Mouse (Mus musculus): Measurements from ENCODE around the gene Lsamp. TPM values are rescaled to one million over a fixed set of nuclear protein-coding genes. Genes with fewer than 3 reads are reported as not detected.

The Lsamp gene
- polyA plus RNA-seq, 1 experiment from 2014 or later: 168 TPM

- no peaks in the 10 kb centered on the region for H3K4me1 ChIP-seq (ENCODE audit: control insufficient read depth, insufficient read depth, low read length)
- H3K4me2 ChIP-seq (ENCODE audit: low read depth, low read length): no peak overlapping the region
- no peak overlapping the region for H3K4me3 ChIP-seq (ENCODE audit: low read depth, low read length)
- ATAC-seq (ENCODE audit: low read depth): no peak
- H3K27me3 ChIP-seq (ENCODE audit: control insufficient read depth, insufficient read depth, low read length): no peaks in the 10 kb centered on the region
- no peak overlapping the region for H3K27ac ChIP-seq (ENCODE audit: low read depth, low read length)
- 95% methylated on average over 2 of the region's 2 CpGs for WGBS
- no peaks in the 10 kb centered on the region for H3K9me3 ChIP-seq (ENCODE audit: control insufficient read depth, low read length)
- no peaks in the 10 kb centered on the region for H3K36me3 ChIP-seq (ENCODE audit: control insufficient read depth, insufficient read depth, low read length)
- no peak overlapping the region for H3K9ac ChIP-seq (replicated peaks; ENCODE audit: low read depth, low read length)
Observed at GRCm38 (mm10) chr16:42033449-42033848, 2049.3 kb downstream of the Lsamp start.

DNA sequence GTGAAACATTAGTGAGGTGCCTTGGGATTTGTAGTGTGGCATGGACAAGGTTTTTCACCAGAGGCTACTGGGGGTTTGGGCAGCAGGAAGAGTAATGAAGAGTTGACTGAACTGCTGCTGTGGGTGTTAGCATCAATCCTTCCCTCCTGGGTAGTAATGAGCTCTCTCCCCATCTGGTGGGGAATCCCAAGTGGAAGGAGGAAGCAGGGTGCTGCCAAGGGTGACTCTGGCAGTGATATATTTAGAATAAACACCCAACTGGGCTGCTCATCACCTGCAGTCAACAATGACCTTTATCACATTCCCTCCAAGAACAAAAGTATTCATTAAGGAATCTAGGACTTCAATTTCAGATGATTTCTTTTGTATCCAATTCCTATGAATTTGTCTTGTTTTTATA, 2064.0 kb downstream of the Lsamp start:
- H3K9me3 ChIP-seq (ENCODE audit: control insufficient read depth, low read length): no peaks in the 10 kb centered on the region
- H3K4me3 ChIP-seq (ENCODE audit: low read depth, low read length): no peak overlapping the region
- no peak overlapping the region for H3K9ac ChIP-seq (replicated peaks; ENCODE audit: low read depth, low read length)
- H3K4me2 ChIP-seq (ENCODE audit: low read depth, low read length): no peak overlapping the region
- no peaks in the 10 kb centered on the region for H3K27me3 ChIP-seq (ENCODE audit: control insufficient read depth, insufficient read depth, low read length)
- no peaks in the 10 kb centered on the region for H3K36me3 ChIP-seq (ENCODE audit: control insufficient read depth, insufficient read depth, low read length)
- no peak for ATAC-seq (ENCODE audit: low read depth)
- no peaks in the 10 kb centered on the region for H3K4me1 ChIP-seq (ENCODE audit: control insufficient read depth, insufficient read depth, low read length)
- no peak overlapping the region for H3K27ac ChIP-seq (ENCODE audit: low read depth, low read length)

GRCm38 (mm10) chr16:42059927-42060326, 2075.8 kb downstream of the Lsamp start:
- Histone ChIP-seq H3K27ac (ENCODE audit: low read depth, low read length) (no peak overlapping the region), H3K4me3 (ENCODE audit: low read depth, low read length) (no peak overlapping the region), H3K4me1 (ENCODE audit: control insufficient read depth, insufficient read depth, low read length) (no peaks in the 10 kb centered on the region), H3K27me3 (ENCODE audit: control insufficient read depth, insufficient read depth, low read length) (no peaks in the 10 kb centered on the region), H3K9ac (replicated peaks; ENCODE audit: low read depth, low read length) (no peak overlapping the region), H3K36me3 (ENCODE audit: control insufficient read depth, insufficient read depth, low read length) (no peaks in the 10 kb centered on the region), H3K4me2 (ENCODE audit: low read depth, low read length) (no peak overlapping the region), H3K9me3 (ENCODE audit: control insufficient read depth, low read length) (no peaks in the 10 kb centered on the region)
- WGBS: 64% methylated on average over 3 of the region's 3 CpGs
- no peak for ATAC-seq (ENCODE audit: low read depth)

GRCm38 (mm10) chr16:42074325-42074724, 2090.2 kb downstream of the Lsamp start:
- Histone ChIP-seq H3K4me1 (ENCODE audit: control insufficient read depth, insufficient read depth, low read length) (no peaks in the 10 kb centered on the region), H3K27me3 (ENCODE audit: control insufficient read depth, insufficient read depth, low read length) (no peaks in the 10 kb centered on the region), H3K9me3 (ENCODE audit: control insufficient read depth, low read length) (no peaks in the 10 kb centered on the region), H3K36me3 (ENCODE audit: control insufficient read depth, insufficient read depth, low read length) (no peaks in the 10 kb centered on the region), H3K4me2 (ENCODE audit: low read depth, low read length) (no peak overlapping the region), H3K4me3 (ENCODE audit: low read depth, low read length) (no peak overlapping the region), H3K27ac (ENCODE audit: low read depth, low read length) (no peak overlapping the region), H3K9ac (replicated peaks; ENCODE audit: low read depth, low read length) (no peak overlapping the region)
- no peak for ATAC-seq (ENCODE audit: low read depth)
- WGBS: 87% methylated on average over 3 of the region's 3 CpGs

GRCm38 (mm10) chr16:42079573-42079972, 2095.4 kb downstream of the Lsamp start:
- Histone ChIP-seq H3K4me1 (ENCODE audit: control insufficient read depth, insufficient read depth, low read length) (no peaks in the 10 kb centered on the region), H3K27me3 (ENCODE audit: control insufficient read depth, insufficient read depth, low read length) (no peaks in the 10 kb centered on the region), H3K4me2 (ENCODE audit: low read depth, low read length) (no peak overlapping the region), H3K4me3 (ENCODE audit: low read depth, low read length) (no peak overlapping the region), H3K27ac (ENCODE audit: low read depth, low read length) (no peak overlapping the region), H3K9ac (replicated peaks; ENCODE audit: low read depth, low read length) (no peak overlapping the region), H3K36me3 (ENCODE audit: control insufficient read depth, insufficient read depth, low read length) (no peaks in the 10 kb centered on the region), H3K9me3 (ENCODE audit: control insufficient read depth, low read length) (no peaks in the 10 kb centered on the region)
- ATAC-seq (ENCODE audit: low read depth): no peak
- 82% methylated on average over 4 of the region's 4 CpGs for WGBS

- H3K36me3 ChIP-seq (ENCODE audit: control insufficient read depth, insufficient read depth, low read length): no peaks in the 10 kb centered on the region
- no peak for ATAC-seq (ENCODE audit: low read depth)
- no peaks in the 10 kb centered on the region for H3K9me3 ChIP-seq (ENCODE audit: control insufficient read depth, low read length)
- WGBS: 75% methylated on average over 2 of the region's 2 CpGs
- no peaks in the 10 kb centered on the region for H3K4me1 ChIP-seq (ENCODE audit: control insufficient read depth, insufficient read depth, low read length)
- no peak overlapping the region for H3K27ac ChIP-seq (ENCODE audit: low read depth, low read length)
- H3K4me3 ChIP-seq (ENCODE audit: low read depth, low read length): no peak overlapping the region
- H3K9ac ChIP-seq (replicated peaks; ENCODE audit: low read depth, low read length): no peak overlapping the region
- no peak overlapping the region for H3K4me2 ChIP-seq (ENCODE audit: low read depth, low read length)
- no peaks in the 10 kb centered on the region for H3K27me3 ChIP-seq (ENCODE audit: control insufficient read depth, insufficient read depth, low read length)
Observed at GRCm38 (mm10) chr16:42081611-42082010, 2097.4 kb downstream of the Lsamp start.

DNA sequence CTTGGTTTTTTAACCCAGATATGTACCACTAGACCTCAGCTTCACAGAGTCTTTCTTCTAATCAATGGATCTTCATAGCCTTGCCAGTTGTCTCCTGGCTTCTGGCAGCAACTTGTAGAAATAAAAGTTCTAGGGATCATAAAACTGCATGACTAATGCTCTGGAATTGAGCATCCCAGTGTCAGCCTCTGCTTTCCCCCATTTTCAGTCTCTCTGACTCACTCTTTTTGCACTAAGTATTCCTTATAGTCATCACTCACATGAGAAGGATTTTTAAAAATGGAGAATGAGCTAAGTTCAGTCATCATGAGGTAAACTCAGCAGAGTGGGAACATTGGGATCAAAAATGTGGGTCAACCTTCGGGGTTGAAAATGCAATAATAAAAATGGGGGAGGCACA, 2113.3 kb downstream of the Lsamp start:
- H3K9me3 ChIP-seq (ENCODE audit: control insufficient read depth, low read length): no peaks in the 10 kb centered on the region
- H3K27ac ChIP-seq (ENCODE audit: low read depth, low read length): no peak overlapping the region
- ATAC-seq (ENCODE audit: low read depth): no peak
- no peaks in the 10 kb centered on the region for H3K4me1 ChIP-seq (ENCODE audit: control insufficient read depth, insufficient read depth, low read length)
- H3K36me3 ChIP-seq (ENCODE audit: control insufficient read depth, insufficient read depth, low read length): no peaks in the 10 kb centered on the region
- H3K4me3 ChIP-seq (ENCODE audit: low read depth, low read length): no peak overlapping the region
- H3K4me2 ChIP-seq (ENCODE audit: low read depth, low read length): no peak overlapping the region
- WGBS: 96% methylated on average over 1 of the region's 1 CpGs
- H3K27me3 ChIP-seq (ENCODE audit: control insufficient read depth, insufficient read depth, low read length): no peaks in the 10 kb centered on the region
- no peak overlapping the region for H3K9ac ChIP-seq (replicated peaks; ENCODE audit: low read depth, low read length)

DNA sequence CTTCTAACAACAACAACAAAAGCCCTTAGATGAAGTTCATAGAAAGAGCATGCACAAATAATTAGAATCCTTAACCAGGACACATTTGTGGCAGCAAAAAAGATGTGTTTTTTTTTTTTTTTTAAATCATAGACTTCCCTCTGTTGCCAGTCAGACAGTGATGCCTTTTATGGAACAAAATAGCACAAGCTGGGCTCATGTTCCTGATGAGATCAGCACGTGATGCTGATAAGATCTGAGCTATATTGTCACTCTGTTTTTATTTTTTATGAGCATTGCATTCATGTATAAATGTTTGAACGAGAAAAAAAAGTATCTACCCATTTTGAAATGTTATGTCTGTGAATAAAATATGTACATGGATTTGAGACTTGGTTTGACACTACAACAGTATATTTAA, 2118.0 kb downstream of the Lsamp start:
- 61% methylated on average over 2 of the region's 2 CpGs for WGBS
- H3K4me3 ChIP-seq (ENCODE audit: low read depth, low read length): no peak overlapping the region
- no peaks in the 10 kb centered on the region for H3K27me3 ChIP-seq (ENCODE audit: control insufficient read depth, insufficient read depth, low read length)
- no peak overlapping the region for H3K27ac ChIP-seq (ENCODE audit: low read depth, low read length)
- H3K36me3 ChIP-seq (ENCODE audit: control insufficient read depth, insufficient read depth, low read length): no peaks in the 10 kb centered on the region
- H3K9me3 ChIP-seq (ENCODE audit: control insufficient read depth, low read length): no peaks in the 10 kb centered on the region
- no peak overlapping the region for H3K4me2 ChIP-seq (ENCODE audit: low read depth, low read length)
- H3K9ac ChIP-seq (replicated peaks; ENCODE audit: low read depth, low read length): no peak overlapping the region
- no peaks in the 10 kb centered on the region for H3K4me1 ChIP-seq (ENCODE audit: control insufficient read depth, insufficient read depth, low read length)
- no peak for ATAC-seq (ENCODE audit: low read depth)

GRCm38 (mm10) chr16:42102635-42103034, 2118.5 kb downstream of the Lsamp start:
- WGBS: 67% methylated on average over 8 of the region's 8 CpGs
- no peaks in the 10 kb centered on the region for H3K36me3 ChIP-seq (ENCODE audit: control insufficient read depth, insufficient read depth, low read length)

GRCm38 (mm10) chr16:42112251-42112650, 2128.1 kb downstream of the Lsamp start:
- no peak overlapping the region for H3K4me3 ChIP-seq (ENCODE audit: low read depth, low read length)
- H3K27me3 ChIP-seq (ENCODE audit: control insufficient read depth, insufficient read depth, low read length): no peaks in the 10 kb centered on the region
- WGBS: 96% methylated on average over 1 of the region's 1 CpGs
- no peaks in the 10 kb centered on the region for H3K36me3 ChIP-seq (ENCODE audit: control insufficient read depth, insufficient read depth, low read length)
- H3K9ac ChIP-seq (replicated peaks; ENCODE audit: low read depth, low read length): no peak overlapping the region
- H3K27ac ChIP-seq (ENCODE audit: low read depth, low read length): no peak overlapping the region
- no peak overlapping the region for H3K4me2 ChIP-seq (ENCODE audit: low read depth, low read length)
- H3K9me3 ChIP-seq (ENCODE audit: control insufficient read depth, low read length): no peaks in the 10 kb centered on the region
- no peaks in the 10 kb centered on the region for H3K4me1 ChIP-seq (ENCODE audit: control insufficient read depth, insufficient read depth, low read length)
- no peak for ATAC-seq (ENCODE audit: low read depth)

More at GRCm38 (mm10) chr16:42102635-42103034, 2118.5 kb downstream of the Lsamp start:
- H3K27ac ChIP-seq (ENCODE audit: low read depth, low read length): no peak overlapping the region
- no peak overlapping the region for H3K9ac ChIP-seq (replicated peaks; ENCODE audit: low read depth, low read length)
- no peak overlapping the region for H3K4me2 ChIP-seq (ENCODE audit: low read depth, low read length)
- H3K27me3 ChIP-seq (ENCODE audit: control insufficient read depth, insufficient read depth, low read length): no peaks in the 10 kb centered on the region
- no peak overlapping the region for H3K4me3 ChIP-seq (ENCODE audit: low read depth, low read length)
- no peaks in the 10 kb centered on the region for H3K4me1 ChIP-seq (ENCODE audit: control insufficient read depth, insufficient read depth, low read length)
- H3K9me3 ChIP-seq (ENCODE audit: control insufficient read depth, low read length): no peaks in the 10 kb centered on the region
- no peak for ATAC-seq (ENCODE audit: low read depth)
